Mouse (Mus musculus) liver, embryonic 13.5 days (tissue): Measurements from ENCODE around the gene Ccng2. TPM values are rescaled to one million over a fixed set of nuclear protein-coding genes. Genes with fewer than 3 reads are reported as not detected.

Source experiments
- ATAC-seq: fragments of 200-750 bp; cut with Nextera tagmentation; 2 replicates; pipeline ENCODE4 v1.8.0; 2017; ENCODE audit warnings: low read depth, mild to moderate bottlenecking, moderate number of reproducible peaks, moderate library complexity
- DNase-seq: peaks from one replicate; pipeline ENCODE4 v3.0.0; 2022
- H3K27ac ChIP-seq: fragments of 300-500 bp; sonication (generic); 2 replicates; pipeline ENCODE4 v1.5.1; 2015; ENCODE audit warnings: moderate library complexity, mild to moderate bottlenecking, inconsistent platforms
- H3K27me3 ChIP-seq: fragments of 300-500 bp; sonication (generic); 2 replicates; pipeline ENCODE4 v1.6.1; 2015; ENCODE audit warnings: mild to moderate bottlenecking, inconsistent platforms
- H3K36me3 ChIP-seq: fragments of 300-500 bp; sonication (generic); 2 replicates; pipeline ENCODE4 v1.6.1; 2015; ENCODE audit warnings: mild to moderate bottlenecking, inconsistent platforms
- H3K4me1 ChIP-seq: fragments of 300-500 bp; sonication (generic); replicated peaks from 2 replicates; pipeline ENCODE4 v1.6.1; 2015; ENCODE audit warnings: inconsistent platforms
- H3K4me2 ChIP-seq: fragments of 300-500 bp; sonication (generic); 2 replicates; pipeline ENCODE4 v1.6.1; 2015; ENCODE audit warnings: inconsistent platforms, mild to moderate bottlenecking, moderate library complexity
- H3K4me3 ChIP-seq: fragments of 300-500 bp; sonication (generic); replicated peaks from 2 replicates; pipeline ENCODE4 v1.5.1; 2015; ENCODE audit warnings: mild to moderate bottlenecking, inconsistent platforms
- H3K9ac ChIP-seq: fragments of 300-500 bp; sonication (generic); 2 replicates; pipeline ENCODE4 v1.6.1; 2015; ENCODE audit warnings: mild to moderate bottlenecking, inconsistent platforms
- H3K9me3 ChIP-seq: fragments of 300-500 bp; sonication (generic); replicated peaks from 2 replicates; pipeline ENCODE4 v1.6.1; 2016; ENCODE audit warnings: inconsistent platforms
- WGBS: fragments of 180-500 bp; shearing (Covaris S2); methylation state at CpG from one replicate; pipeline ENCODE4 v1.1.7; 2015; ENCODE audit not compliant: insufficient replicate concordance; 5-methylcytosine and 5-hydroxymethylcytosine counted together
- polyA plus RNA-seq: library from polyadenylated mRNA; unstranded; fragments of >200 nt; fragmentation: Nextera tagmentation; extraction: Ambion mirVana; gene quantifications from 2 replicates; pipeline ENCODE4 v1.2.1, GENCODE M21; 2015

The Ccng2 gene
- polyA plus RNA-seq, 1 experiment from 2014 or later: 15.4 TPM

DNA sequence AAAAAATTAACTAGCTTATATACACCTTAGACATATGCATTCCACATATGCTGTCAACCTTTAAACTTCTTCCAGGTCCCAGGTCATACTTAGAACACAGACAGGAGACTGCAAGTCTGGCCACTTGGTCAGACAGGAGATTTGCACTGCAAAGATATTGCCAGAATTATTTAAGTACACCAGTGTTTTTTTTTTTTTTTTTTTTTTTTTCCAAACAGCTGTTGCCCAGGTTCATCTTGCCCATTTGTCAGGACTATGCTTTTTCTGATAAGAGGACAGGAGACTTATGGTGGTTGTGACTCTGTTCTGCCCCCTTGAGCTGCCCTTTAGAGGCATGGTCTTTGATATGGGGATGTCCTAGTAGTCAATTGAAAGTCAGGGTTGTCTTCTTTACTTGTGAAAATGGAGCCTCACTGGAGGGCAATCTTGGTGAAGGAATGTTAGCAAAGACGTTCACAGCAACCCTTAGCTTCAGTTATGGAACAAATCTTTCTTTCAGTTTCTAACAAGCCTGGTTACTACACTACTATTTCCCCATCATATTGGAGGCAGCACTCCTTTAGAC lies 2.8 kb upstream of the Ccng2 start:
- H3K27me3 ChIP-seq: no peaks in the 10 kb centered on the region
- WGBS: 48% methylated on average over 1 of the region's 1 CpGs
- H3K4me3 ChIP-seq: no peak overlapping the region
- DNase-seq: no peak
- H3K4me2 ChIP-seq: no peak overlapping the region; the same call in 1 of the 2 replicates
- no peaks in the 10 kb centered on the region for H3K9me3 ChIP-seq
- ATAC-seq: no peak
- H3K27ac ChIP-seq: no peak overlapping the region
- no peak overlapping the region for H3K9ac ChIP-seq
- no peaks in the 10 kb centered on the region for H3K36me3 ChIP-seq
- H3K4me1 ChIP-seq: peaks cover 52% of the 10 kb centered on the region

- Histone ChIP-seq H3K27ac (no peak overlapping the region), H3K36me3 (no peaks in the 10 kb centered on the region), H3K9ac (no peak overlapping the region), H3K27me3 (no peaks in the 10 kb centered on the region), H3K4me1 (peaks cover 57% of the 10 kb centered on the region), H3K4me2 (no peak overlapping the region), H3K4me3 (no peak overlapping the region), H3K9me3 (no peaks in the 10 kb centered on the region)
- ATAC-seq: no peak
- WGBS: 55% methylated on average over 7 of the region's 7 CpGs
- no peak for DNase-seq
Observed at GRCm38 (mm10) chr5:93265164-93265800, 1.8 kb upstream of the Ccng2 start.

GRCm38 (mm10) chr5:93265801-93266580 lies 1.1 kb upstream of the Ccng2 start:
- Histone ChIP-seq H3K27me3 (no peaks in the 10 kb centered on the region), H3K9me3 (no peaks in the 10 kb centered on the region), H3K36me3 (peaks cover 5% of the 10 kb centered on the region), H3K4me1 (peaks cover 61% of the 10 kb centered on the region), H3K4me3 (no peak overlapping the region), H3K27ac (0 out of 2 replicates have a peak overlapping the region, but pooled peaks have one; percentile 22), H3K9ac (no peak overlapping the region), H3K4me2 (peak overlapping the region; percentile 96)
- 50% methylated on average over 13 of the region's 13 CpGs for WGBS
- DNase-seq (no peak), ATAC-seq (no peak)

DNA sequence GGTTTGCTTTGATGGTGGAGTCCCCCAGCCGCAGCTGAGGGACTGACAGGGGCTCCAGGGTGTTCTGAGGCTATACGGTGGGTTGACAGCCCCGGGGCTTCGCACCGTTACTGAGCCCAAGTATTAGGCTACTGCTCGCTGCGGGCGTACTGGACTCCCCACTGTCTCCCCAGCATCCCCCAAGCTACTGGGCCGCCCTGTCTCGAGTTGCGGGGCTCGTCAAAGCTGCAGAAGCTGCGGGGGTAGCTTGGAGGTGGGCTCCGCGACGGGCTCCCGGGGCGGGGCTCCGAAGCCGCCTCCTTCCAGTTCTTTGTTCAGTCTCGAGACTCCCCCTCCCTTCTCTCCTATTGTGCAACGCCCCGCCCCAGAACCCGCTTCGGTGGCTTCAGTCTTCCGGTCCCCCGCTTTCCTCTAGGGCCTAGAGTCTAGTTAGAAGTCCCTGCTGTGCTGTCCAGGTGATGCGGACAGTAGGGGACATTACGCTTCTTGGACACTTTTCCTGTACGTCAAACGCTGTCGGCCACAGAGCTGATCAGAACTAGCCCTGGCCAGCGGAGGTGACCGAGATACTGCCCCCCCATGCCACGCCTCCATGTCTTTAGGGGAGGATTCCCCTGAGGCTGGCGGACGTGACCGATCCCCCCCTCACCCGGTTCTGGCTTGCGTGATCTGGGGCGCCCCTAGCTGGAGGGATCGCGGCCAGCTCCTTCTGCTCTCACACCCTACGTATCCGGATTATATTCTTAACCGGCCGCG lies 972 bp downstream of the Ccng2 start:
- peak overlapping the region; percentile 96 for H3K4me2 ChIP-seq
- WGBS: under 1% methylated on average over 48 of the region's 48 CpGs
- H3K9ac ChIP-seq: peak overlapping the region; percentile 89
- H3K27me3 ChIP-seq: no peaks in the 10 kb centered on the region
- H3K9me3 ChIP-seq: no peaks in the 10 kb centered on the region
- peak overlapping the region; percentile 82 for H3K27ac ChIP-seq
- peaks cover 55% of the 10 kb centered on the region for H3K4me1 ChIP-seq
- ATAC-seq (peak; percentile 44), DNase-seq (peak; percentile 65)
- peak overlapping the region; percentile 91 for H3K4me3 ChIP-seq
- peaks cover 19% of the 10 kb centered on the region for H3K36me3 ChIP-seq

- Histone ChIP-seq H3K9ac (no peak overlapping the region), H3K4me2 (0 out of 2 replicates have a peak overlapping the region, but pooled peaks have one; percentile 11), H3K27ac (no peak overlapping the region), H3K9me3 (no peaks in the 10 kb centered on the region), H3K4me3 (no peak overlapping the region), H3K4me1 (peaks cover 37% of the 10 kb centered on the region), H3K36me3 (peaks cover 38% of the 10 kb centered on the region), H3K27me3 (no peaks in the 10 kb centered on the region)
- ATAC-seq: no peak
- DNase-seq: no peak
- WGBS: 64% methylated on average over 7 of the region's 7 CpGs
Observed at GRCm38 (mm10) chr5:93270095-93270494, 3.0 kb downstream of the Ccng2 start.

- Histone ChIP-seq H3K36me3 (peaks cover 41% of the 10 kb centered on the region), H3K4me1 (peaks cover 31% of the 10 kb centered on the region), H3K9ac (no peak overlapping the region), H3K27me3 (no peaks in the 10 kb centered on the region), H3K27ac (no peak overlapping the region), H3K9me3 (no peaks in the 10 kb centered on the region), H3K4me2 (no peak overlapping the region), H3K4me3 (no peak overlapping the region)
- no peak for ATAC-seq
- DNase-seq: no peak
- 87% methylated on average over 18 of the region's 18 CpGs for WGBS
Observed at GRCm38 (mm10) chr5:93270721-93271120, 3.7 kb downstream of the Ccng2 start.

DNA sequence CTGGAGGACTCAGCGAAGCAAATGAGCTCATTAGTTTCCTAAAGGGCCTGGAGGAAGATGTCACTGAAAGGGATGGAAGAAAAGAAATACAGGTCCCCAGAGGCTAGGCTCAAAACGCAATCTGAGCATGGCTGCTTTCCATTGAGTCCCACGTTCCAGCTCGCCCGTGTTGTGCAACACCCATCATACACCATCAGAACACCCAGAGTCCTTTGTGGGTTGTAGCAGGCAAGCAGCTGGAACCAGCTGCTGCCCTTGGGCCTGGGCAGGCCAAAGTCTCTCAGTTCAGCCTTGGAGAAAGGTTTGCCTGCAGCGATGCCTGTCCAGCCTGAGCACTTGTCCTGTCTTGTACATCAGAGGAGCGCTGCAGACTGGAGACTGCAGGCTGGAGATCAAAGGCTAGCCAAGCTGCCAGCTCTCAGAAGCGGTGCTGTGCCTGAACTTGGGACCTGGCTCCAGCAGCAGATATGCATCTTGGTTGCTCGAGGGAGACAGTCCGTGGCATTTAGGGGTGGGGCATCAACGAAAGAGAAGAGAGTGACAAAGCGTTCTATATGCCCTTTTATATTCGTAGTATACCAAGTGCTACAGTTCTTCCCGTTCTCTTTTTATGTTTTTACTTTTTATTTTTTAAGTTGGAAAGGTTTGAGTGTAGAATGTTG lies 15.5 kb downstream of the Ccng2 start:
- H3K9me3 ChIP-seq: no peaks in the 10 kb centered on the region
- no peaks in the 10 kb centered on the region for H3K36me3 ChIP-seq
- WGBS: 62% methylated on average over 14 of the region's 14 CpGs
- H3K4me1 ChIP-seq: no peaks in the 10 kb centered on the region
- H3K27ac ChIP-seq: no peak overlapping the region
- no peak for ATAC-seq
- H3K4me3 ChIP-seq: no peak overlapping the region
- H3K27me3 ChIP-seq: no peaks in the 10 kb centered on the region
- H3K9ac ChIP-seq: no peak overlapping the region
- no peak for DNase-seq
- H3K4me2 ChIP-seq: no peak overlapping the region

DNA sequence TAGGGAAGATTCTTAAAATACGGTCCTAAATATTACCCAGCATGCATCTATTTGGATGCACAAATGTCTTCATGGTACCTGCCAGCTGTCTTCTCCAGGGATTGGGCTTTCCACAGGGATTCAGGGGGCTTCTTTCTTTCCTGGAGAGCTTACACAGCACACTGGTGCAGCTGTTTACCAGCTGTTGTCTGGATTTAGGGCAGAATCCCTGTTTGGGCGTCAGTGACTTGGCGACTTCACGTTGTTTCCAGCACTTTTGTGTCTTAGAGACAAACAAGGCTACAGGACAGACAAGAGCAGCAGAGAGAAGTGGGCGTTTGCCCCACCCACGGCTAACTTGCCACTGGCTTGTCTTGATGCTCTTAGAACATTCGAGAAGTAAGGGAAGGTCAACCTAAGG lies 16.1 kb downstream of the Ccng2 start:
- H3K27me3 ChIP-seq: no peaks in the 10 kb centered on the region
- DNase-seq (no peak), ATAC-seq (no peak)
- no peaks in the 10 kb centered on the region for H3K36me3 ChIP-seq
- no peak overlapping the region for H3K4me3 ChIP-seq
- no peak overlapping the region for H3K9ac ChIP-seq
- no peaks in the 10 kb centered on the region for H3K4me1 ChIP-seq
- H3K4me2 ChIP-seq: no peak overlapping the region
- 69% methylated on average over 7 of the region's 7 CpGs for WGBS
- no peak overlapping the region for H3K27ac ChIP-seq
- H3K9me3 ChIP-seq: no peaks in the 10 kb centered on the region

GRCm38 (mm10) chr5:93288553-93288952 lies 21.5 kb downstream of the Ccng2 start:
- H3K4me2 ChIP-seq: no peak overlapping the region
- DNase-seq (no peak), ATAC-seq (no peak)
- H3K9me3 ChIP-seq: peaks cover 6% of the 10 kb centered on the region
- H3K27me3 ChIP-seq: no peaks in the 10 kb centered on the region
- H3K4me3 ChIP-seq: no peak overlapping the region
- H3K9ac ChIP-seq: no peak overlapping the region
- peaks cover 18% of the 10 kb centered on the region for H3K4me1 ChIP-seq
- H3K27ac ChIP-seq: no peak overlapping the region
- no peaks in the 10 kb centered on the region for H3K36me3 ChIP-seq

DNA sequence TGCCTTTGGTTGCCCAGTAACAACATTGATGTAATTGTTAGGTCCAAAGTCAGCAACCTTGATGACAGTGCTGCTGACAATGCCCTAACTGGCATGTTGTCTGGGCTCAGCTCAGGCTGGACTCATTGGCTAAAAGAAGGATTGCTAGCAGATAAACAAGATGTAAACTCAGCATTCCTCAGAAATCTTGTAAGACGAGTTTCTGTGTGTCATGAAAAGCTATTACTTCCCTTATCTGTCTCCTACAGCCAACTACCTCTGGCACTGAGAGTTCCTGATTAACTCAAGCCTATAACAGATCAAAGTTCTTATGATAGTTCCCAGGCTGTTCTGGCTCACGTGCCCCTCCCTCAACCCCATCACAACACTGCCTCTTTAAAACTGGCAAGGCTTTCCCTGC lies 23.2 kb downstream of the Ccng2 start:
- no peaks in the 10 kb centered on the region for H3K27me3 ChIP-seq
- no peak overlapping the region for H3K4me3 ChIP-seq
- H3K4me2 ChIP-seq: no peak overlapping the region
- peaks cover 6% of the 10 kb centered on the region for H3K9me3 ChIP-seq
- no peaks in the 10 kb centered on the region for H3K36me3 ChIP-seq
- WGBS: 2% methylated on average over 2 of the region's 2 CpGs
- peak; percentile 33 for DNase-seq
- peak; percentile 86 for ATAC-seq
- no peak overlapping the region for H3K9ac ChIP-seq
- no peak overlapping the region for H3K27ac ChIP-seq
- H3K4me1 ChIP-seq: peaks cover 18% of the 10 kb centered on the region

- Histone ChIP-seq H3K9ac (no peak overlapping the region), H3K4me3 (no peak overlapping the region), H3K4me1 (no peaks in the 10 kb centered on the region), H3K27ac (no peak overlapping the region), H3K4me2 (no peak overlapping the region), H3K9me3 (peaks cover 6% of the 10 kb centered on the region), H3K36me3 (no peaks in the 10 kb centered on the region), H3K27me3 (no peaks in the 10 kb centered on the region)
- DNase-seq (no peak), ATAC-seq (no peak)
- 44% methylated on average over 5 of the region's 5 CpGs for WGBS
Observed at GRCm38 (mm10) chr5:93296341-93296746, 29.3 kb downstream of the Ccng2 start.
